Mouse (Mus musculus) embryo, embryonic 11.5 days (tissue): Measurements from ENCODE around the gene Ifi214.
"Not testable (repeated sequence)": the region's sequence is repeated elsewhere in the genome, so short reads cannot be mapped to it uniquely, and the experiment has no call there.

Source experiments
- DNase-seq: peaks from one replicate; pipeline ENCODE4 v3.0.0-alpha.2; 2012; ENCODE audit warnings: low read depth, low spot score

The Ifi214 gene

DNA sequence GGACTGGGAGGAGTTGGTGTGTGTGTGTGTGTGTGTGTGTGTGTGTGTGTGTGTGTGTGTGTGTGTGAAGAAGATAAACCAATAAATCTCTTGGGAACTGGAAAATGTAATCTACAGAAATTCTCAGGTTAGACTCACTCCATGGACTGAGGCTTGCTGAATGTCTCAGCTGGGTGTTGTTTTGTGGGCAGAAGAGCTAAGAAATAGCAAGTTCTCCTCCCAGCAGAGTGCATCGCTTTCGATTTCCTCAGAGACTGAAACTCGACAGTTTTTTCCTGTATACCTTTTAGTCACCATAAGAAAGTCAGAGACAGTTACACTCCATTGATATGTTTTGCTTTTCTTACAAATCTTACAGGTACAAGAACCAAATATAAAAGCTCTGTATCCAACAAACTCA is at the start of gene Ifi214:
TSS of gene Ifi214 (minus strand) at position 167 of the 400 bp plus-strand sequence.
- DNase-seq, result not testable (repeated sequence)

DNA sequence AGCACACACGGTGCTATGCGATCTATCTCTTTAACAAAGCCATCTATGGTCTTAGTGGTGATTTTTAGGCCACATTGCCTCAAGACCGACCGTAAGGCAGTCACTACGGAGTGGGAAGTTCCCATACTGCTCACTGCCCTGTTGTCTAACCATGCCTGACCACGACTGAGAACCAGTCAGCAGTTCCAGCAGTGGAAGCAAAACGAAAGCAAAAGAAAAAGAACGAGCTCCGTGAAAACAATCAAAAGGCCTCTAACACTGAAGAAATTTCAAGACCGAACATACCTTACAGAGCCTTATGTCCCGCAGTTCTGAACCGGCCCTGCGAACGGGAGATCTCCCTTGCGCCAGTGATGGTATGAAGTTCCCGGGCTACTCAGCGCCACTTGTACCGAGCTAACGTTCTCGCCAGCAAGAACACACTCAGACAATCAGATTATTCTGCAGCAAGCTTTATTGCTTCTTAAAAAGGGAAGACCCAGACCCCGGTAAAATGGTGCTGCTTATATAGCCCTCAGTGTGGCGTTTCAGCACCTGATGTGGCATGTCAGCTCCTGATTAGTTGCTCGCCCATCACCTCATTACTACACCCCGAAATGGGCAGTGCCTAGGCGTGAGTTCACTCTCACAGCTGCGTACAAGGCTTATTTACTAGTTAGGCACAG is 44.3 kb upstream of the Ifi214 start:
- DNase-seq, result no peak

DNA sequence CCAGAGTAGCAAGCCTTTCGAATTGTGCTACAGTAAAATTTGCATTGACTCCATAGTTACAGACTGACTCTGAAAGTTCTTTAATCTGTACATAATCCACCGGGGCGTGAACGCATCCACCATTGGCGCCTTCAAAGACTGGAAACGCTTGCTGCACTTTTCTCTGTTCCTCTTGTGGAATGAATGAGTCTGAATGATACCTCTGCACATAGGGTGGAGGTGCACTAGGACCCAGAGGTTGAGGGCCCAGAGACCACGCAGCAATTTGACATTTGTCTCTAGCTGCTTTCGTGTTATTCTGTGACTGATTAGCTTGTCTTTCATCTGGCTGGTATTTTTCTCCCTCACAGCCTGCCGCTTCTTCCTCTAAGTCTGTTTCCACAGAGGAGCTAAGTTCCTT is 43.3 kb upstream of the Ifi214 start:
- DNase-seq, result no peak

DNA sequence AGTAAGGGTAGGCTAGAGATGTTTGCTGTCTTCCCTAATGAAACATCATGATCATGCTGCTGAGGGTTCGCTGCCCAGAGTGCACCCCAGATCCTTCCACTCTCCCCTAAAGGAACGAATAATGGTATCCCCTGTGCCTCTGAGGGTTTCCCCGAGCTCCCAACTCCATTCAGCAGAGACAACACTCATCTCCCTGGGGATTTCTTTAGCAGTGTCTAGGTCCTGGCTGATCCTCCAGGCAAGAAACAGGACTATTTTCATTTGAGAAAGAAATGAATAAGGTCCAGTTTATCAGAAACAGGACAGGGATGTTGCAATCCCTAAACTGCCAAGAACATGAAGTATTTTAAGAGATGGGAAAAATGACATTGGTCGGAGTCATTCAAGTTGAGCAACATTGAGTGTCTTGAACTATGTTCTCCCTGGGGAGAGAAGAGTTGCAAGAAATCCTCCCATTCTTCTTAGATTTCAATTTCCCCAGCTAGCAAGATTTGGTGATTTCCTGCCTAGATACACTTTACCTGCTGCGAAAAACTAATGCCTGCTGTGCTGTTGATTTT is 14.8 kb upstream of the Ifi214 start:
- not testable (repeated sequence) for DNase-seq

DNA sequence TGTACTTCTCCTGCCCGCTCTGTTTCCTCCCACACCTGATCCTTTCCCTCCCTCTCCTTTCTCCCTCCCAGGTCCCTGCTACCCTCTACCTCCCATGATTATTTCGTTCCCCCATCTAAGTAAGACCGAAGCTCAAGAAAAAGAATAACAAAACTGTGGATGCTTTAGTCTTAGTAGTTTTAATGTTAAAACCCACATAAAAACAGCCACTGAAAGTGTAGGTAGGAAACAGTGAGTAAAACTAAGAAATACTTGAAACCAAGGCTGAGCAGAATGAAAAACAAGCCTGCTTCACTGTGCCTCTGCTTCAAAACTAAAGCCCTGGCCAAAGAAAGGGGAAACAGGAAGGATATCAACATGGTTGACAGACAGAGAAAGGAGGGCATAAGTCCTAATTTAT is 13.0 kb upstream of the Ifi214 start:
- DNase-seq, result not testable (repeated sequence)

DNA sequence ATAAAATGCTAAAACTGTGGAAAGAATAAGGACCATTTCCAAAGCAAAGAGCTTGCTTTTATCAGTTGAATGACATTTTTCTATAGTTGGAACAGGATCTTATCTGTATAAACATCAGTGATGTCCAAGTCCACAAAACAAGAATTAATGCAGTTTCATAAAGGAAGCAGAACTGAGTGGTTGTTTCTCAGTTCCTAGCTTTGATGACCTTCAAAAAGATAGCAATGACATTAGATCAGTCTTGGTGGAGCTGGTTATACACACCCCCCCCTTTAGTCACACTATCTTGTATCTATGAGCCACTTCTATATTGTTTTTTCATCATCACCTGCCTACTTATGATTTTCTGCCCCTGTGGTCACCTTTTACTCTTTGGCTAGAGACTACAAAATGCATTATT is 14.3 kb downstream of the Ifi214 start:
- no peak for DNase-seq

DNA sequence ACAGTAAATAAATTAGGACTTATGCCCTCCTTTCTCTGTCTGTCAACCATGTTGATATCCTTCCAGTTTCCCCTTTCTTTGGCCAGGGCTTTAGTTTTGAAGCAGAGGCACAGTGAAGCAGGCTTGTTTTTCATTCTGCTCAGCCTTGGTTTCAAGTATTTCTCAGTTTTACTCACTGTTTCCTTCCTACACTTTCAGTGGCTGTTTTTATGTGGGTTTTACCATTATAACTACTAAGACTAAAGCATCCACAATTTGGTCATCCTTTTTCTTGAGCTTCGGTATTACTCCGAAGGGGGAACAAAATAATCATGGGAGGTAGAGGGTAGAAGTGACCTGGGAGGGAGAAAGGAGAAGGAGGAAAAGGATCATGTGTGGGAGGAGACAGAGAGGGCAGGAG is 25.2 kb downstream of the Ifi214 start:
- not testable (repeated sequence) for DNase-seq

DNA sequence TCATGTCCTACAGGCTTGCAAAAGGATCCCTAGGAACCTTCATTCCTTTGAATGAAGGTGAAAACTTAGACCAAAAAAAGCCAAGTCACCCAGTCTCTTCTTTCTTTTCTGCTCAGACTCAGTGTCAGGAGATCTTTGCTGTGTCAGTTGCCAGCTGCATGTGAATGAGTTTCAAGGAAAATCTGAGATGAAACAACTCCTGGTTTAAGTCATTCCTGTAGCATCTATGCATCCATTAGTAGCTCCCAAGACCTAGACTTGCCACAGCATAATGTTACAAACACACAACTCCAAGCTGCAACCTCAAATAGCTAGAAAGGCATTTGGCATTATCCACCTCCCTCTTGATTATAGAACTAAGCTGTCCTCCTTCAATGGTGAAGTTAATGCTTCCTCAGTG is 44.3 kb downstream of the Ifi214 start:
- not testable (repeated sequence) for DNase-seq

DNA sequence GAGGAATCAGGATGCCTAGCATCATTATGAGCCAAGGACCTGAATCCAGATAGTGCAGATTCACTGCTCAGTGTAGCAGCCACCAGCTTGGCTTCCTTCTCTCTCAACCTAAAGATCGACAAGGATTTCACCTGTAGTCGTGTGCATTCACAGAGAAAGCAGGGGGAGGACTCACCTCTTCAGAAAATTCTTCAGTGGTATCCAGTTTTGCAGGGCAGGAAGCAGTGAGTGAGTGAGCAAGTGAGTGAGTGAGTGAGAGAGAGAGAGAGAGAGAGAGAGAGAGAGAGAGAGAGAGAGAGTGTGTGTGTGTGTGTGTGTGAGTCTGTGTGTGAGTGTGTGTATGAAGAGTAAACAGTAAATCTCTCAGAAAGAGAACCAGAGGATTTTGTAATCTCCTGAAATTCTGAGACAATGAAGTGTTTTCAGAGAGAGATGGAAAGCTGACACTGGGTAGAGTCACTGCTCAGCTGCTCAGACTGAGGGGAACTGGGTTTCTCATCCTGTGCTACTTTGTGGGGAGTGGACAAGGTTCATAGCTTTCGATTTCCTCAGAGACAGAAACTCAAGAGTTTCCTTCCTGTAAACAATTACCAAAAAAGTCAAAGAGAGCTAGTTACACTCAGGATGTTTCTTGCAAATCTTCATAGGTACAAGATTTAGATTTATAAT is 44.8 kb downstream of the Ifi214 start, which contains the start of gene Ifi206:
TSS of gene Ifi206 (minus strand) at position 230 of the 669 bp plus-strand sequence.
- DNase-seq, result not testable (repeated sequence)

DNA sequence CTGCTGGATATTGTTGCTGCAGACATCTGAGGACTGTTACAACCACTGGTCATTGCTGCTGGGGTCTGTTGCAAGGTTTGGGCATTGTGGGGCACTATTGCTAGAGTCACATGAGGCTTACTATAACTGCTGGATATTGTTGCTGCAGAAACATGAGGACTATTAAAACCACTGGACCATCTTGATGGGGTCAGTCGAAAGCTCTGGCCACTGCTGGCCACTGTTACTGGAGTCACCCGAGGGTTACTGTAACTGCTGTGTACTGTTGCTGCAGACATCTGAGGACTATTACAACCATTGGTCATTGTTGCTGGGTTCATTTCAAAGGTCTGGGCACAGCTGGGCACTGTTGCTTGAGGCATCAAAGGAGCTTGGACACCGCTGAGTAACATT is 54.6 kb downstream of the Ifi214 start:
- not testable (repeated sequence) for DNase-seq

DNA sequence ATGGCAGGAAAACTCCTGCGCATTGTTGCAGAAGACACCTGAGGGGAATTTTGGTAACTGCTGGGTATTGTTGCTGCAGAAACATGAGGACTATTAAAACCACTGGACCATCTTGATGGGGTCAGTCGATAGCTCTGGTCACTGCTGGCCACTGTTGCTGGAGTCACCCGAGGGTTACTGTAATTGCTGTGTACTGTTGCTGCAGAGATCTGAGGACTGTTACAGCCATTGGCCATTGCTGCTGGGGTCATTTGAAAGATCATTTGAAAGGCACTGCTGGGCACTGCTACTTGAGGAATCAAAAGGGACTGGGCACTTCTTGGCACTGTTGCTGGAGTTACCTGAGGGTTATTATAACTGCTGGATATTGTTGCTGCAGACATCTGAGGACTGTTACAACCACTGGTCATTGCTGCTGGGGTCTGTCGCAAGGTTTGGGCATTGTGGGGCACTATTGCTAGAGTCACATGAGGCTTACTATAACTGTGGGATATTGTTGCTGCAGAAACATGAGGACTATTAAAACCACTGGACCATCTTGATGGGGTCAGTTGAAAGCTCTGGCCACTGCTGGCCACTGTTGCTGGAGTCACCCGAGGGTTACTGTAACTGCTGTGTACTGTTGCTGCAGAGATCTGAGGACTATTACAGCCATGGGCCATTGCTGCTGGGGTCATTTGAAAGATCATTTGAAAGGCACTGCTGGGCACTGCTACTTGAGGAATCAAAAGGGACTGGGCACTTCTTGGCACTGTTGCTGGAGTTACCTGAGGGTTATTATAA is 55.2 kb downstream of the Ifi214 start:
- not testable (repeated sequence) for DNase-seq
